Mouse (Mus musculus) heart, adult 2 months (tissue): ENCODE results near the gene 3110082I17Rik.

Source experiments
- CTCF ChIP-seq: fragments of 200-600 bp; IDR thresholded peaks from 2 replicates; pipeline ENCODE4 v1.8.1; 2022; ENCODE audit warnings: antibody characterized with exemption, mild to moderate bottlenecking, moderate library complexity
- EP300 ChIP-seq: fragments of 200-500 bp; IDR thresholded peaks from 2 replicates; pipeline ENCODE4 v1.6.1; 2011; ENCODE audit warnings: low read depth, low read length, control low read depth; ENCODE audit not compliant: insufficient read depth
- POLR2A ChIP-seq: fragments of 200-500 bp; IDR thresholded peaks from 2 replicates; pipeline ENCODE4 v1.6.1; 2011; ENCODE audit warnings: mild to moderate bottlenecking, low read depth, low read length, control low read depth; ENCODE audit not compliant: insufficient read depth

DNA sequence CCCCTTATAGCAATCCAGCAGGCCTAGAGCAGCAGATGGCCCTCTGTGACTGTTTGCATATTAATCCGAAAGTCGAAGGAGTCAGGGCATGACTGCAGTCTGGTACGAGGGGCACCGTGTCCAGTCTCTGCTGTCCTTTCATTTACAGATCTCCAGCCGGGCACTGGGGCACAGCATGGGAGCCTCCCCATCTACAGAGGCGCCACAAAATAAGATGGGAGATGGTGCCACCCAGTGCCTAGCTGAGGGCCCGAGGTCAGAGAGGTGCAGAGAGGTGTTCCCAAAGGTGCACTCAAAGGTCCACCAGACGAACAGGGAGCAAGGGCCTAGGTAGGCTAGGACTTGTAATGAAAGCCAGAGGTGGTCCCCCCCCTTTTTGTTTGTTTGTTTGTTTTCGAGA, 77.1 kb downstream of the 3110082I17Rik start:
- TF ChIP-seq POLR2A: no peak
- TF ChIP-seq CTCF: no peak
- no peak for TF ChIP-seq EP300
